Mouse (Mus musculus) common myeloid progenitor, adult 5-6 weeks (primary cell): Measurements from ENCODE around the gene Gm38431. TPM values are rescaled to one million over a fixed set of nuclear protein-coding genes. Genes with fewer than 3 reads are reported as not detected.
A peak's percentile ranks its signal among the peaks of the same experiment; 100 is the strongest.

Source experiments
- ATAC-seq: replicated peaks from 2 replicates; pipeline ENCODE4 v1.8.0; 2016; ENCODE audit warnings: low read depth, mild to moderate bottlenecking, moderate TSS enrichment, inconsistent platforms; ENCODE audit not compliant: poor library complexity, severe bottlenecking
- total RNA-seq: library from RNA; stranded (forward); fragments of 200-1000, 187-1606 nt; gene quantifications from 2 replicates; pipeline ENCODE4 v1.2.3, GENCODE M21; 2017

Gm38431 gene
- 4.4 and 8.4 TPM in 2 replicates for total RNA-seq

GRCm38 (mm10) chr9:21091707-21092320 lies at the start of gene Gm38431, which contains the start of gene Raver1:
Gm38431 (minus strand) TSS chr9:21091997.
Raver1 (minus strand) TSS chr9:21092008.
- peak; percentile 97 for ATAC-seq

- no peak for ATAC-seq
Measured at GRCm38 (mm10) chr9:21138386-21138785, 46.6 kb upstream of the Gm38431 start.

- ATAC-seq, result peak; percentile 45
Measured at GRCm38 (mm10) chr9:21137229-21137628, 45.4 kb upstream of the Gm38431 start.

- ATAC-seq, result peak; percentile 20; the same call in 1 of the 2 replicates
Measured at GRCm38 (mm10) chr9:21136401-21136800, 44.6 kb upstream of the Gm38431 start.

GRCm38 (mm10) chr9:21135941-21136381 lies 44.2 kb upstream of the Gm38431 start:
- ATAC-seq, result no peak

- no peak for ATAC-seq
Measured at GRCm38 (mm10) chr9:21135329-21135890, 43.6 kb upstream of the Gm38431 start.

- no peak for ATAC-seq
Measured at GRCm38 (mm10) chr9:21134595-21135328, 43.0 kb upstream of the Gm38431 start.

- ATAC-seq, result no peak
Measured at GRCm38 (mm10) chr9:21133064-21133707, 41.4 kb upstream of the Gm38431 start.

GRCm38 (mm10) chr9:21132102-21132775 lies 40.4 kb upstream of the Gm38431 start:
- no peak for ATAC-seq

- peak; percentile 90 for ATAC-seq
Measured at GRCm38 (mm10) chr9:21131059-21131956, 39.5 kb upstream of the Gm38431 start, which contains the start of gene Tyk2. Tyk2 (minus strand) TSS chr9:21131243.

GRCm38 (mm10) chr9:21126259-21126627 lies 34.4 kb upstream of the Gm38431 start:
- peak; percentile 50 for ATAC-seq

- ATAC-seq, result peak; percentile 62
Measured at GRCm38 (mm10) chr9:21125502-21126258, 33.9 kb upstream of the Gm38431 start.

- ATAC-seq, result no peak
Measured at GRCm38 (mm10) chr9:21124837-21125236, 33.0 kb upstream of the Gm38431 start.

- ATAC-seq, result no peak
Measured at GRCm38 (mm10) chr9:21121483-21121882, 29.7 kb upstream of the Gm38431 start.

GRCm38 (mm10) chr9:21117073-21117472 lies 25.3 kb upstream of the Gm38431 start:
- ATAC-seq, result no peak

- no peak for ATAC-seq
Measured at GRCm38 (mm10) chr9:21115105-21115504, 23.3 kb upstream of the Gm38431 start.

- no peak for ATAC-seq
Measured at GRCm38 (mm10) chr9:21114190-21114589, 22.4 kb upstream of the Gm38431 start.

- ATAC-seq, result no peak
Measured at GRCm38 (mm10) chr9:21113751-21114150, 22.0 kb upstream of the Gm38431 start.
